Comparison of ENCODE assay signal across 26 mouse cellular contexts in genomic region chr4:145411141-145411540, GRCm38 (mm10).
"Had no signal": no experiment of that assay in that cellular context is flagged by ENCODE, and none has a peak within 500 bp of the region (broad histone marks: within the 10 kb centered on the region; RNA-seq: fewer than 3 reads in every experiment).

No protein-coding gene starts in this region.

- H3K4me1 ChIP-seq: heart, embryonic 10.5 days; heart, embryonic 12.5 days; hindbrain, embryonic 10.5 days; hindbrain, embryonic 12.5 days; hindbrain, embryonic 15.5 days; limb, embryonic 10.5 days; limb, embryonic 12.5 days; liver, embryonic 13.5 days; liver, embryonic 15.5 days had no signal

- H3K36me3 ChIP-seq: heart, embryonic 10.5 days; heart, embryonic 12.5 days; hindbrain, embryonic 10.5 days; hindbrain, embryonic 12.5 days; hindbrain, embryonic 15.5 days; limb, embryonic 10.5 days; limb, embryonic 12.5 days; liver, embryonic 13.5 days; liver, embryonic 15.5 days had no signal

- H3K27ac ChIP-seq: gastrocnemius, adult 2 months; heart, embryonic 10.5 days; hindbrain, embryonic 10.5 days; hindbrain, embryonic 12.5 days; hindbrain, embryonic 15.5 days; hindbrain, postnatal 0 days; layer of hippocampus, adult 2 months; left cerebral cortex, adult 2 months; limb, embryonic 10.5 days; limb, embryonic 12.5 days; liver, embryonic 13.5 days; liver, embryonic 15.5 days had no signal

- H3K4me3 ChIP-seq: gastrocnemius, adult 2 months; heart, embryonic 10.5 days; heart, embryonic 12.5 days; hindbrain, embryonic 10.5 days; hindbrain, embryonic 12.5 days; hindbrain, embryonic 15.5 days; layer of hippocampus, adult 2 months; left cerebral cortex, adult 2 months; limb, embryonic 10.5 days; limb, embryonic 12.5 days; liver, embryonic 13.5 days; liver, embryonic 15.5 days had no signal

- H3K9ac ChIP-seq: heart, embryonic 12.5 days; hindbrain, embryonic 12.5 days; hindbrain, embryonic 15.5 days; limb, embryonic 12.5 days; liver, embryonic 13.5 days; liver, embryonic 15.5 days had no signal

- ATAC-seq: hindbrain, postnatal 0 days; intestine, postnatal 0 days had no signal

- DNase-seq: gastrocnemius, adult 2 months; gastrocnemius, postnatal 10 days; gastrocnemius, postnatal 25 days; heart, adult 18-20 months; heart, postnatal 10 days; heart, postnatal 4 days; kidney, adult 18-20 months; kidney, adult 8-10 months; kidney, postnatal 10 days; kidney, postnatal 25 days; kidney, postnatal 4 days; liver; liver, embryonic 13.5 days had no signal

- H3K4me2 ChIP-seq: heart, embryonic 12.5 days; hindbrain, embryonic 12.5 days; hindbrain, embryonic 15.5 days; limb, embryonic 12.5 days; liver, embryonic 11.5 days; liver, embryonic 13.5 days; liver, embryonic 15.5 days had no signal

- H3K9me3 ChIP-seq: heart, embryonic 10.5 days; hindbrain, embryonic 10.5 days; hindbrain, embryonic 12.5 days; limb, embryonic 10.5 days; limb, embryonic 12.5 days; liver, embryonic 15.5 days had no signal

- H3K27me3 ChIP-seq: heart, embryonic 12.5 days; hindbrain, embryonic 12.5 days; hindbrain, embryonic 15.5 days; limb, embryonic 12.5 days; liver, embryonic 13.5 days; liver, embryonic 15.5 days had no signal
